Mouse (Mus musculus) left cerebral cortex, adult 8-10 months (tissue): ENCODE measurements at regions not wholly inside any gene's neighbourhood (a gene's known extent, or its start where the extent isn't known, plus 50 kb on each side); places are given as distances from the start of the nearest gene placed in this dataset.

Source experiments
- DNase-seq, 2 experiments: peaks; one replicate each; pipeline ENCODE4 v3.0.0; 2022; ENCODE audit warnings: low spot score in 2 of 2

DNA sequence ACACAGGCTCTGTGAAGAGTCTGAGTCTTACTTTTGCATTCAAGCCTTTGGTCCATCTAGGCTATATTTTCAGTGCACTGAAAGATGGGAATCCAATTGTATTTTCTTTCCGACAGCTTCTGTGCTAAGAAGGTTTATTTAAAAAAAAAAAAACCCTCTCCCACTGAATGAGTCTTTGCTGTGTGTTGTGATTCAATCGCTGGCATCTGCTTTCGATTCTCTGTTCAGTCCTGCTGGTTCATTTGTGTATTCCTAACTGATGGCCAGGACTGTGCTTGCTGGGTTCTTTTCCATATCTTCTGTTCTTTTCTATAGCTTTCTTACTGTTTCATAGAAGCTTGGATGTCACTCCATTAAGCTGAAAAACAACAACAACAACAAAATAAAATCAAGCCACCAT lies 132.9 kb downstream of the Tex36 start:
- DNase-seq = no peak

DNA sequence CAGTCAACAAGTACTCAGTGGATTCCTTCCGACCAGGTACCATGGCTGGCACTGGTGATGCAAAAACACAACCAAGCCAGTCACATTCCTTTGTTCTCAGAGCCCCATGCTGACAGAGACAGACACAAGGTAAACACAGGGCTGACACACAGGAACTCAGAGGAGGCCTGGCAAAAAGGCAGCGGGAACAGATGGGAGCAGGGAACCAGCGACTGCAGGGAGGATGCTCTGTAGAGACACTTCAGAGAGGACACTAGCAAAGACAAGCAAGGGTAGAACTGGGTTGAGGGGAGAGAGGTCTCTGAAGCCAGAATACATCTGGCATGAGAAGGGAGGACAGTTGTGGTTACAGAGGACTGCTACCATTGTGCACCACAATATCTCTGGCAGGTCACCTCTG lies 133.6 kb downstream of the Tex36 start:
- DNase-seq = no peak

DNA sequence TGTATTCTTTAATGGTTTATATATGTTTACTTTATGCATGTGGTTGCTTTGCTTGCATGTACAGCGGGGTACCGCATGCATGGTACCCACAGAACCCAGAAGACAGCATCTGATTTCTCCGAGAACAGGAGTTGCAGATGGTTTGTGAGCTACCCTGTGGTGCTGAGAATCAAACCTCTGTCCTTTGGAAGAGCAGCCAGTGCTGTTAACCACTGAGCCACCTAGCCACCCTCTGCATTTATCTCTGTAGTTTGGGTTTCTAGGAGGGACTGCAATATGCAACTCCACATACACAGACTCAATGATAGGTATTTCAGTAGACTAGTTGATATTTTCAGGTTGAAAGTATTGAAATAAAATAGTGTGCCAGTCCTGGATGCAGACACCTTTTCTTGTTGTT lies 134.4 kb downstream of the Tex36 start:
- no peak for DNase-seq

DNA sequence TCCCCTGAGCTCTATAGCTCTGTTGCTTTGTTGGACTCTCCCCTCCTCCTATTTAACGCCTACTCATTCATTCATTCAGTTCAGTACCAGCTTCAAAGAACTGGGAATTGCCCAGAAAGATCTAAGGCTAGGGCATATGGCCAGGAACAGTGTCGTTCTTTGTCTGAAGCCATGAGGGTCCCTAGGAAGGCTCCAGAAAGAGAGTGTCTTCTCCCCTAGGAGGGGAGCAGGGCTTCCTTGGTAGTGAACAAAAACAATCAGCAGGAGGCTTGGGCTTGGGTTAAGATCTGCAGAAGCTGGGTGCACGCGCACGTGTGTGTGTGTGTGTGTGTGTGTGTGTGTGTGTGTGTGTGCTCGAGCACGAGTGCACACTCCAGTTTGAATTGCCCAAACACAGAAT lies 142.7 kb downstream of the Tex36 start:
- no peak for DNase-seq

DNA sequence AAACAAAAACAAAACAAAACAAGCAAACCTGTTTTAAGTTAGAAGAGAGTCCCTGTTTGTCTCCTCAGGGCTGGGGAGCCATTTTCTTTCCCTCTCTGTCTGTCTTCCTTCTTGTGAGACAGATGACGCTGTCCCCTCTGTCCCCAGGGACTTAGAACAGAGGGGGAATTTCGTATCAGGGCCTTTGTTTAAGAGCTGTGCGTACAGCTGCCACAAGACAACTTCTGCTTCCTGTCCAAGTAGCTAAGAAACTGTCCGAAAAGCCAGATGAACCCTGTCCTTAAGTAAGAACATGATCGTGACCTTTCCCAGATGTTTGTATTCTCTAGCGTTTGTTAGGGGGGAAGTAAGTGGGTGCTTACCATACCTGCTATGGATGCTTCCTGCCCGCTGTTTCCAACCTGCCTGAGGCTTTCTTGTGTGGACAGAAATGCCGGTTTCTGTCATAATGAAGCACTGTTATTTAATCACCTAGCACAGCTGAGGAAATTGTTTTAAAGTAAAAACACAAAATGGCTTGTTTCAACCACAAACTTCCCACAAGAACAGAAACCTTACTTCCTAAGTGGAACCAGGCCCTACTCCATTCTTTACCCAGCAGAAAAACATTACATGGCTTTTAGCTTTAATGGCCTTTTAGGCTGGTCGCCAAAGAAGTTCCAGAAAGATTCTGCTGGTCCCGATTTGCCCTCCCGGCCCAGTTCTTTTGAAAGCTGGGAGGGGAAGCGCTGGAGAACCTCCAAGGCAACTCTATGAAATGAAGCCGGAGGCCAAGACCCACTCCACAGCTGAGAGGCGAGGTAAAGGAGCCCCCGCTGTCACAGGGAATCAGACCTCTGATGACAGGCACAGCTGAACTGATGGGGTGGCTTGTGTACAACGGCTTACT lies 144.3 kb downstream of the Tex36 start:
- DNase-seq = no peak

DNA sequence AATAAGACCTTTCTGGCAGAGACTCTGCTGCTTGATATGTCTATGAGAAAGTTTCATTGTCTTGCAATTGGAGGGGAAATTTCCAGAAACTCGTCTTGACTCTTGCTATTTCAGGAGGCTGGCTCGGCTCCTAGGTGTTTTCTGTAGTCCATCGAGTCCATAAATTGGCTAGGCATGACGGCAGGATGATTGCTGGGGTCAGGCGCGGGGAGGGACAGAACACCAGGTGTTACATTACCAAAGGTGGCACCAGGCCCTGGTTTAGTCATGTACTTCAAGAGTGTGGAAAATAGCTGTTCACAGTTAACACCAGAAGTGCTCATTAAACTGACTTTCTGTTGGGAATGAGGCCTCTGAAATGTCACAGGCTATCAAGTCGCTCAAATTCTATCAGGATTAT lies 151.7 kb downstream of the Tex36 start:
- DNase-seq = no peak

DNA sequence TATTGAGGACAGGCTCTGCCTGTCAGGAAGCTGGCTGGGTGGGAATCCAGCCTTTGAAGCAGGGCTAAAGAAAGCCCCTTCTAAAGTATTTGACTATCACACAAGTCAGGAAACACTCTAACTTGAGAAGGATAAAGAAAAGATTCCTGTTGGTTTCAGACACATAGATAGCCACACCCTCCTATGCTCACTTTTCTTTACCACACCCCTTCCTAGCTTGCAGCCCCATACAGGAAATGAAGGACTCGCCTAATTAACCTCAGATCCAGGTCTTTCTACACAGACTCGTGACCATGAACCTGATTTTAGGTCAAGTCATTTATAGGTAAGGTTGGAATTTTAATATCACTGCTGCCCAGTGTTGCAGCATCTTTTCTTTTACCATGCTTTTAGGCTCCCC lies 154.9 kb downstream of the Tex36 start:
- DNase-seq = no peak

DNA sequence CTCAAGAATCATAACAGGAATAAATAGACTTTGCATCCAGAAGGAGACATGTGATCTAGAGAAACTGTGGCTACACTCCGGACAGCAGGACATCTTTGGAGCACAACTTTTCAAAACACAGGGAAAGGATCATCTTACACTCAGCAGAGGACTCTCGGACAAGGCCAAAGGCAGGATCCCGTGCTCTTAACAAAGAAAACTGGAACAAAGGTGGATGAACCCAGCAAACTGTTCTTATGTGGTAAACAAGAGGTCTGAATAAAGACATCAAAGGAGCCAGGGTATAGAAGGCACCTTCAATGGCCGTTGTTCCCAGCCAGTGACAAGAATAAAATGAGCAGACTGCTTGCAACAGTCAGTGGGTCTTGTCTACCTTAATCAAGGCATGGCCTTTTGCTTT lies 160.3 kb downstream of the Tex36 start:
- no peak for DNase-seq

DNA sequence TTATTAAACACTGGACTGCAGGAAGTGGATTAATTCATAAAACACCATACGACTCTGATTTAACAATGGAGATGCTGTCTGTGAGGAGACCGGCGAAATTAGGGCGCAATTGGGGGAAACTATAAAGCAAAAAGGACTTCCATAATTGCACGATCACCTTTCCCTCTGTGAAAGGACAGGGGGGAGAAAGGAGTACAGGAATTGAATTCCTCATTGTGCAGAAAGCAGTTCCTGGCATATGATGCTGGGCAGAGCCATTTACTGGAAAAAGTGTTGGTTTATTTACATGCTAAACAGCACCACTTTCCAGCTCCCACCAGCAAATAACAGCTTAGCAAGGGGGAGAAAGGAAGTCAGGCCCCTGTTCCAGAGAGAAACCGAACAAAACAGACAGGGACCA lies 160.8 kb downstream of the Tex36 start:
- no peak for DNase-seq

DNA sequence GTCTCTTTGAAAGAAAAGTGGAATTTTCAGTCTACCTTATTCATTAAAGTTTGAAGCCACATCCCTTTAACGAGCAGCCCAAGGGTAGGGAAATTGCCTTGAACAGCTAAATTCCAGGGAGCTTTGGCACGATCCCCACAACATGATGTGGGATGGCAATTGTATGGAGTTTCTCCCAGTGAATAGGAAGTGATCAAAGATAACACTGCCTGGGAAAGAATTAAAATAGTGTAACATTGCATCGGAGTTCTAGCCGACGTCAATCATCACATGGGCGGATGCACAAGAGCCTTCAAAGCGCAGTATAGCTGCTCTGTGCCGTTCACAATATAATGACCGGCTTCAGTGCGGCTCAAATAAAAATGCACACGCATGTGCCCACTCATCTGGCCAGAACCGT lies 161.2 kb downstream of the Tex36 start:
- DNase-seq = no peak

DNA sequence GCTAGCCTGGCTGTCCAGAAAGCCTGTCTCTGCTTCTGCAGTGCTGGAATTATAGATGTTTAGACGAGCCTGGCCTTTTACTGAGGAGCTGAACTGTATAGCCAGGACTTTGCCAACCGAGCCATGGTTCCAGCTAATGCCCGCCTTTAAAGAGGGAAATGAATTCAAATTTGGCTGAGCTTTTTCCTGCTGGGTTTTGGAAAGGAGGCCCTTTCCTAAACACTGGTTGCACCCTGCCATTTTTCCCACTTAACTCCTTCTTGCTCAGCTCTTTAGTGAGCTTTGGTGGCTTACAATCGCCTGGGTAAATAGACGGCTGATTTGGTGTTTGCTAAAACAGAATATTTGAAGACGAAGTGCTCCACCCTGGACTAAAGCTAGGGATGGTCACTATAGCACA lies 161.9 kb downstream of the Tex36 start:
- DNase-seq = no peak

DNA sequence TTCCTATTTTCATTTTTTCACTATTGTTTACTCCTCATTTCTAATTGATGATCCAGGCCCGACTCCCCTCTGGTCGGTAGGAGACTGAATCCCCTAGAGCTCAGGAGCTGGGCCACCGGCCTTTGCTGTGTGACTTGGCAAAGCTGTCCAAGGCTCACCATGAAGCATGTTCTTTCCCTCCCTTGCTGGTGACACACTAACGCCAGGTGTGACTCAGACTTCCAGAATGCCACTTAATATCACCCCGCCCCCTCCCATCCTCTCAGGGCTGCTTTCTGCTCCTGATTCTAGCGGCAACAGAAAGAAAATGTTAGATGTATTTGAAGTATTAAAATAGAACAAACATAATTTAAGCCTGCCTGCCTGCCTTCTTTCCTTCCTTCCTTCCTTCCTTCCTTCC lies 163.3 kb downstream of the Tex36 start:
- no peak for DNase-seq

DNA sequence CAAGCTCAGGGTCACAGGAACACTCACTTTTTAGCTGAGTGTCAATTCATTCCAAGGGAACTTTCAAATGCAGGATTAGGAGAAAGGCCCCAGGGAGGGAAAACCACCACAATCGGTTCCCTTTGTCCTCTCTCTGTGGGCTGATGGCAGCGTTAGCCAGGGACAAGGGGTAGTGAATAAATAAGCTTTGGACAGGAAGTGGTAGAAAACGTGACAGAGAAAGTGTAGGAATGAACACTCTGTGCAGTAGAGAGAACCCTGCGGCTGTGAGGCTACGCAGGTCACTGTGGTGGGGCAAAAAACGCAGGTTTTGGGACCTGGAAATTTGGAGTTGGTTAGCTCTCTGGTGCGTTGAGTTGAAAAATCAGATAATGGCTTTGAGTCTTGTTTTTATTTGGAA lies 164.1 kb downstream of the Tex36 start:
- no peak for DNase-seq

DNA sequence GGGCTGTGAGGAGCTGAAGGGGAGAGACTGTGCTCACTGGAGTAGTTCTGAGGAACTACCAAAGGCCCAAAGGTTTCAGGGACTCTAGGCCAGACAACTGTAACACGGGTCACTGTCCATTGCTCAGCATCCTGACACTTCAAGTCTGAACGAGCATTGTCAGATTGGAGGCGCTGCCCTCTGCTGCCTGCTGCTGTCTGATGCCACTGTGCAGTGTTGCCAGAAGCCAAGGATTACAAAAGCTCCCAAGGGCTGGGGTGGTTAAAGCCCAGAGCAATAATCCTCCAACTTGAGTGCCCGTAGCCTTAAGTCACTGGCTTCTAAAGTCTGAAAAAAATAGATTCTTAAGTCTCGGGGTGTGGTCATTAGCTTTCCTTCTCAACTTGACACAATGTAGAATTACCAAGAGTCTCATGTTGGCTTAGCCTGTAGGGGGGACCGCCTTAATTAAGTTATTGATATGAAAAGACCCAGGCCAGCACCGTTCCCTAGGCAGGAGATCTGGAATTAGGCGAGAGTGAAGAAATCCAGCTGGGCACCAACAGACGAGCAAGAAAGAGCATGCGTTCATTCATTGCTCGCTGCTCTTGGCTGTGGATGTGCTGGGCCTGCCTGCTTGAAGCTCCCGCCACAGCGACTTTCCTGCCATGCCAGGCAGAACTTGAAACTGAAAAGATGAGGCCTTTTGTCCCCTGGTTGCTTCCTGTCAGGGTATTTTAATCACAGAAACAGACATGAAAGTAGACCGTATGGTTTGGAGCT lies 166.2 kb downstream of the Tex36 start:
- no peak for DNase-seq

DNA sequence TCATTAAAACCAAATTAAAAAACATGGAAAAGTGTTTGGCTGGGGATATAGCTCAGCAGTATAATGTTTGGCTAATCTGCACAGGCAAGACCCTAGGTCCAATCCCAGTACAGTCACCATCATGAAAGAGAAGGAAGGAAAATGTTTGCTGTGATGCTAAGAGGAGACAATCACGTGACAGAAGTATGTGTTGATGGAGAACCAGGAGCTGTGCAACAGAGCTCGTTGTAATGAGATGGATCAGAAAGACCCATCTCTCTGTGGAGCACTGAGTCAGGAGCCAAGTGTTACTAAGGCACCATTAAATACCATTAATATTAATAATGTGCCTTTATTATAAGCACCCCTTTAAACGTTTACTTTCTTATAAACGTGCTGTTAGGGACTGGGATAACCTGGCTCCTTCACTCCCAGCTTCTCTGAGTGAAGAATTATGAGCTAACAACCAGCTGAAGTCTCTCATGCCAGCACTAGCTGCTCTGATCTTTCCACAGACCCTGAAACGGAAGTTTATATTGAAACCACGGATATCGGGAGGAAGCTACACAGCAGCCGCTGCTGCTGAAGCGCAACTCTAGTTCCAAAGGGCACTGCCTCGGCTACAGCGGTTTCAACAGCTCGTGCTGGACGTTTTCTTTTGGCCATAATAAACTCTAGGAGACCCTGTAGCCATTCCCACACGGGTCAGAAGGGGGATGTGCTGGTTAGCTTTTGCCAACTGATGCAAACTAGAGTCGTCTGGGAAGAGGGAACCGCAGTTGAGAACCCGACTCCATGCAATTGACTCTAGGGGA lies 167.7 kb downstream of the Tex36 start:
- DNase-seq = no peak

DNA sequence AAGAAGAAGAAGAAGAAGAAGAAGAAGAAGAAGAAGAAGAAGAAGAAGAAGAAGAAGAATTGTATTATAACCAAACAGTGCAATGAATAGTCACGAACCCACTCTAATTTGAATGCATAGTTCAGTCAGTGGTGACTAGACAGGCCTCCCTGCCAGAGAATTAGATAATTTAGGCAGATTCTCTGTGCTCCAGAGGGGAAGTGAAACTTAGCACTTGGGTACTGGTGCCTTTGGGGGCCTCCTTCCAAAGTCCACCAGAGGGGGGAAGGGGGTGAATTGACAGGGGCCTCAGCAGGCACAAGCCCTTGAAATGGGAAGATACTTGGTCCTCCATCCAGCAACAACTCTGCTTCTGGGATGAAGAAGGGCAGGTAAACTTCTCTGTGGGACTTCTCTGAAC lies 169.6 kb downstream of the Tex36 start:
- DNase-seq = no peak

DNA sequence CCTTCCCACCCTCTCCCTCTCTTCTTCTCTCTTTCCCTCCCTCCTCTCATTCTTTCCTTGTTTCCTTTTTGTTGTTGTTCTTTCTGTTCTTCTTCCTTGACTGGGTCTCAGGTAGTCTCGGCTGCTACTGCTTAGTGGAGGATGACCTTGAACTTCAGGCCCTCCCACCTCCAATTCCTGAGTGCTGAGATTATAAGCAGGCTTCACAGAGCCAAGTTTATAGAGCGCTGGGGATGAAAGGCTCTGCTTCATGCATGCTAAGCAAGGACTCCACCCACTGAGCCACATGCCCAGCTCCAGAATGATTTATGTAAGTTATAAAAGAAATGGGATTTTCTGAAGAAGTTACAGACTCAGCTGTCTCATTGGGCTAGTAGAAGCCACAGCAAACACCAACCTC lies 199.9 kb downstream of the Tex36 start:
- no peak for DNase-seq

DNA sequence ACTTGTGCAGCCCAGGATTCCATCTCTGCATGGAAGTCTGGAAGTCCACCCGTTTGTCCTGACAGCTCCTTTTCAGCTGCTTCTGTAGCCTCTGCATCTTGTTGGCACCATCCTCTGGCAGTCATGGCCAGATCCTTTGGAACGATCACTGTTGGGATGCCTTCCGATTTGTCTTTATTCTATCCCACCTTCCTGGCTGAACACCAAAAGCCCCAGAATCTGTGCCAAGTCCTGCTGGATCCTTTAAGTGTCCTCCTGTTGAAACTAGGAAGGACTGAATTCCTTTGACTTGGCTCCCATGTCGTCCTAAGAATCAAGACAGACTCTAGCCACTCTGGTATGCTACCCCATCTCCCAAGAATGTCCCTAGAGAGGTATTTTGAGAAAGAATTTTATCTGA lies 201.3 kb downstream of the Tex36 start:
- no peak for DNase-seq

DNA sequence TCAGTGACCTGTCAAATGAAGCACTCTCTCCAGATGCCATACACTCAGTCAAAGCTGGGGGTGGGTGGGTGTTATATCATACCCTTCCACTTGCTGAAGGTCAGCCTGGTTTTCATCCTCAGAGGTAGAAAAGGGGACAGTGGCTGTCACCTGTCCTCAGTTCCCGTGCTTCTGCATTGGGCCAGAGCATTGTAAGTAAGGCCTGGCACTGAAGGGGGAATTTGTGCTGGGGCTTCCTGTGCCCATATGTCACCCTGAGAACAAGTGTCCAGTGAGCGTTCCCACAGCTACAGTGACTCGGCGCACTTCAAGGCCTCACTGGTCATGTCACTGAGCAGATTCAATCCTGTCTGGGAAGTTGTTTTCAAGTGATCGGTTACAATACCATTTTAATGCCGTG lies 213.2 kb downstream of the Tex36 start:
- DNase-seq = no peak

DNA sequence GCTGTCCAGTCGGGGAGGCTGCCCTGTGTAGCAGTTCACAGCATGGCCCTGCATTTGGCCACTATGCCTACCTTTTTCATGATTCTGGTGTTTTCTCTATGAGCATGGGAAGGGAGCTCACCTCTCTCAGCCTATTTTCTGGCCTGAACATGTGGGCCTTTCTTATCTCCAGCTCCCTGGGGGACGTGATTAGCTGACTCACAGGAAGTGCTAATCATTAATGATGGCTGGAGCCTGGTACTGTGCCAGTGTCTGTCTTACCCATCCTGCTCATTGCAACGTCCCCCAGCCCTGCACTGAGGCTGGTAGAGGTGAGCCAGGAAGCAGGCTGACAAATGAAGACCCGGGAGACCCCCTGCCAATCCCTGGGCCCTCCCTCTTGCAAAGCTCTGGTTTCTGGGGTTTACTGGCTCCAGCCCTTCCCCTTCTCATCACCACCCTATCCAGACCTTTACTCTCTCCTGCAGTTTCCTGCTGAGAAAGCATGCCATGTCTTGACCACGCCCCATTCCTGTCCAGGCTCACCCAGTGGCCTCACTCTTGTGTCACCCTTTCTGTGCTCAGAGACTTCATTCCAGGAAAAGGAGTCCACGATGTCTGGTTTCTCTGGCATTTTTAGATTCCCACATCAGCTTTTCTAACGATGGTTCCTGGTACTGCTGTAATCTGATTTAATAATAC lies 219.8 kb downstream of the Tex36 start:
- DNase-seq = no peak

DNA sequence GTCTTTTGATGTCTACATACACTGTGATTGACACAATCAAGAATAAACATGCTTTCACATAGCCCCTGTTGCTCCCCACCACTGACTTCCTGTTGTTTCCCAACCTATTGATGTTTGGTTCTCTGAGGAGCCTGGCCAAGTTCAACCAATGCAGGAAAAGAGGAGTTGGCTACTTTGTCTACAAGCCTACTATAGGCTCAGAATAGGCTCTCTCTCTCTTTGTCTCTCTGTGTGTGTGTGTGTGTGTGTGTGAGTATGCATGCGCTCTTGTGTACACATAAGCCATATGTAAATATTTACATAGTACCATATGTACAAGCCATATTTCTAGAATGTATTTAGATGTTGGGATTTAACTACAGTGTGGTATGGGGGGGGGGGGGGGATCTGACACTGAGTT lies 222.6 kb downstream of the Tex36 start:
- no peak for DNase-seq

DNA sequence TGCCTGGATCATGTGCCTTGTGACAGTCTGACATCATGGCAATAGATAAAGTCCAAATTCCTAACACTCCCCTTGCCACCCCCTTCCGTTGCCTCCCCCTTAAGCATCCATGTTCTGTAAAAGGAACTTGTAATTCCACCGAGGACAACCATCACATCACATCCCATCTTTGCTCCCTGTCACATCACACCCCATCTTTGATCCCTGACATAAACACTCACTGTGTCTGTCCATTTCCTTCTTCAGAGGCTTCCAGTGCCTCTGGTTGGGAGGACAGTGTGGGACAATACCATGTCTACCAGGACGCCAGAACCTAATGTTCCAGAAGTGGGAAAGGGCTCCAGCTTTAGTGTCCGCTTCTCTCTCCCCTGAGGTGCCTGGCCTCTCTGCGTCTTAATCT lies 223.6 kb downstream of the Tex36 start:
- DNase-seq = no peak
